8 mouse cellular contexts compared by ENCODE assay signal in the genomic region with DNA sequence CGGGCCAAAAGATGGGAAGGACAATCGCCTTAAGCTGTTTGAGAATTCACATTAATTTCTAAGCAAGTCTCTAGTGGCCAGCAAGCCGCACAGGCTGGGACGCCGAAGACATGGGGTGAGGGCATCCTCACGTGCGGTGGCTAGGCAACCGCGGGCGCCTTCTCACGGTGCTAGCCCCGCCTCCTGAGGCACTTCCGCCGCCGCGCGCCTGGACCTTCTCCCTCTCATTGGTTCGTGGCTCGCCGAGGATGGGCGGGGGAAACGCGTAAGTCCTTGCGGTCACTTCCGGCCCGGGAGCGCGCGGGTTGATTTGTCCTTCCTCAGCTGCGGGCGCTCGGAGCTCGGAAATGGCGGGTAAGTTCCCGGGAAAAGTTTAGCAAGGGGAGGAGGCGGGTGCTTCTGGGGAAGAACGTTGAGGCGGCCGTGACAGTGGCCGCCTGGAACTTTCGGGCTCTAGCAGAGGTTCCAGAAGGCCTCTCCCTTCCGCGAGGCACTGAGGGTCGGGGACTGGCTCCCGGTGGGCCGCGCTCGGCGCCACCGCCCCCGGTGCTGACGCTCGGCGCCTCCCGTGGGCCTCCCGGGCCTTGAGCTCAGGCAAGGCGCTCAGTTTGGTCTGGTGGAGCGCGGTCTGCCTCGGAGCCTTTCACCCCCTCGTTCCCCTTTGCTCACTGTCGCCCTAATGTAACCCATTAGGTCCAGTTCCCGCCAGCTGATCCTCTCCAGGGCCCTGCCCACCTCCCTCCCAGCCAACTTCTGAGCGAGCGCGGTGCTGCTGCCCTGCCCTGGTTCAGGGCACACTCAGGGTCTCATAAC. TPM values are rescaled to one million over a fixed set of nuclear protein-coding genes. Genes with fewer than 3 reads are reported as not detected.
DNase-seq lines count a peak whose midpoint lies in the region; ATAC-seq and TF ChIP-seq lines count a peak whose summit lies in the region.

A gene (plus strand): TSS at position 8 of the 813 bp plus-strand sequence.

- CTCF ChIA-PET in Patski (lab: Charles Lee) = interaction anchor here (1.4 kb wide), 1 partner anchor 39 kb away, joined by 3 read pairs; no protein-coding TSS in a partner anchor

- H3K36me3 ChIP-seq in hindbrain, embryonic 14.5 days (replicated peaks; ENCODE audit: control insufficient read depth, insufficient read depth) = peaks cover 12% of the 10 kb centered on the region

- H3K9ac ChIP-seq in hindbrain, embryonic 14.5 days = peak within 1 kb of the TSS; percentile 71

- no peak for TF ChIP-seq CTCF in Patski (IDR thresholded peaks at IDR 0.05)

- peak; percentile 96 for ATAC-seq in Patski
- peak; percentile 99 for ATAC-seq in hindbrain, embryonic 14.5 days (ENCODE audit: low FRiP score)

- H3K4me1 ChIP-seq in hindbrain, embryonic 14.5 days (replicated peaks; ENCODE audit: control insufficient read depth, insufficient read depth, low read length) = peaks cover 8% of the 10 kb centered on the region; the same call in 1 of the 2 replicates

- in situ Hi-C loops in Patski (cut with MboI; ENCODE audit: low pct_unique_long_range_greater_than_20kb) = no loop called here

- H3K27me3 ChIP-seq in Patski = no peaks in the 10 kb centered on the region
- no peaks in the 10 kb centered on the region for H3K27me3 ChIP-seq in hindbrain, embryonic 14.5 days (ENCODE audit: control insufficient read depth, insufficient read depth, low read length)

- under 1% methylated on average over 63 of the region's 66 CpGs for WGBS in hindbrain, embryonic 14.5 days

- 0 out of 2 replicates have a peak within 1 kb of the TSS, but pooled peaks have one; percentile 35 for H3K27ac ChIP-seq in hindbrain, embryonic 14.5 days

- peak within 1 kb of the TSS; percentile 85 for H3K4me2 ChIP-seq in hindbrain, embryonic 14.5 days (replicated peaks)

- DNase-seq in Patski (ENCODE audit: low read depth, low spot score) = peak; percentile 64
- DNase-seq in cerebellum, postnatal 14 days = peak; percentile 95 to 96
- peak; percentile 87 to 95 for DNase-seq in frontal cortex, postnatal 14 days (ENCODE audit: low spot score in 2 of 2)
- DNase-seq in hindbrain, embryonic 14.5 days (ENCODE audit: low spot score) = peak; percentile 95
- peak; percentile 91 to 94 for DNase-seq in layer of hippocampus, postnatal 36 days
- peak; percentile 98 for DNase-seq in lung, postnatal 36 days
- DNase-seq in retina, postnatal 1 day = peak; percentile 99
- peak; percentile 88 to 92 for DNase-seq in urinary bladder, adult 18-20 months (ENCODE audit: low spot score in 2 of 2)

- H3K4me3 ChIP-seq in hindbrain, embryonic 14.5 days (replicated peaks; ENCODE audit: low read length) = peak within 1 kb of the TSS; percentile 92

- POLR2A ChIA-PET in Patski (lab: Charles Lee) = interaction anchor here (1.4 kb wide), 1 partner anchor 9 kb away, joined by 7 read pairs; no protein-coding TSS in a partner anchor

- no peaks in the 10 kb centered on the region for H3K9me3 ChIP-seq in hindbrain, embryonic 14.5 days (ENCODE audit: control insufficient read depth, low read length)

RNA-seq across cellular contexts. Expression of the gene that starts here (rescaled TPM):
- polyA plus RNA-seq in Patski (2021) = 66.8 TPM
- 50.6 and 52.7 TPM in 2 replicates for polyA plus RNA-seq in hindbrain, embryonic 14.5 days (2014; fragmentation: Nextera tagmentation; extraction: Ambion mirVana)
- 10 to 100 TPM; 15.7 to 15.8 TPM for total RNA-seq in layer of hippocampus, postnatal 36 days (2021)

Comparison
In these comparisons a context has a peak if more than half of its experiments do, and no peak if none do; other contexts are left out.
1. Peak in every context shown above with its lines: DNase-seq, ATAC-seq, H3K4me3 ChIP-seq and H3K27ac ChIP-seq.